Mouse (Mus musculus): ENCODE measurements around the gene Pkp3. TPM values are rescaled to one million over a fixed set of nuclear protein-coding genes. Genes with fewer than 3 reads are reported as not detected.

Pkp3 gene
- polyA plus RNA-seq, 1 experiment from 2014 or later = 3.1 TPM

- peaks cover 10% of the 10 kb centered on the region for H3K4me1 ChIP-seq
- no peak overlapping the region for H3K9ac ChIP-seq
- H3K4me3 ChIP-seq = no peak overlapping the region
- 76% methylated on average over 3 of the region's 3 CpGs for WGBS
- no peak overlapping the region for H3K4me2 ChIP-seq (replicated peaks)
- ATAC-seq (ENCODE audit: low FRiP score, low read depth) = no peak
- peaks cover 44% of the 10 kb centered on the region for H3K27me3 ChIP-seq (replicated peaks)
- no peaks in the 10 kb centered on the region for H3K36me3 ChIP-seq
- no peak overlapping the region for H3K27ac ChIP-seq
- H3K9me3 ChIP-seq = no peaks in the 10 kb centered on the region
These were observed 25.1 kb downstream of the Pkp3 start for GRCm38 (mm10) chr7:141103161-141103560.

GRCm38 (mm10) chr7:141115874-141116273 lies 37.9 kb downstream of the Pkp3 start:
- H3K27me3 ChIP-seq (replicated peaks) = peaks cover 8% of the 10 kb centered on the region
- WGBS = 92% methylated on average over 9 of the region's 9 CpGs
- H3K9ac ChIP-seq = no peak overlapping the region
- H3K36me3 ChIP-seq = no peaks in the 10 kb centered on the region
- H3K4me3 ChIP-seq = no peak overlapping the region
- ATAC-seq (ENCODE audit: low FRiP score, low read depth) = no peak
- H3K4me1 ChIP-seq = no peaks in the 10 kb centered on the region
- H3K27ac ChIP-seq = no peak overlapping the region
- no peak overlapping the region for H3K4me2 ChIP-seq (replicated peaks)
- no peaks in the 10 kb centered on the region for H3K9me3 ChIP-seq

GRCm38 (mm10) chr7:141117636-141118035 lies 39.6 kb downstream of the Pkp3 start, which contains the start of gene Ano9:
TSS of gene Ano9 (minus strand) at chr7:141117806.
- Histone ChIP-seq H3K4me2 (replicated peaks) (no peak within 1 kb of the TSS), H3K9me3 (no peaks in the 10 kb centered on the region), H3K27me3 (replicated peaks) (peaks cover 8% of the 10 kb centered on the region), H3K27ac (no peak within 1 kb of the TSS), H3K36me3 (no peaks in the 10 kb centered on the region), H3K4me1 (no peaks in the 10 kb centered on the region), H3K9ac (no peak within 1 kb of the TSS), H3K4me3 (no peak within 1 kb of the TSS)
- no peak for ATAC-seq (ENCODE audit: low FRiP score, low read depth)
- 12% methylated on average over 9 of the region's 9 CpGs for WGBS

- Histone ChIP-seq H3K4me3 (no peak overlapping the region), H3K36me3 (no peaks in the 10 kb centered on the region), H3K4me2 (replicated peaks) (no peak overlapping the region), H3K9me3 (no peaks in the 10 kb centered on the region), H3K27ac (no peak overlapping the region), H3K27me3 (replicated peaks) (peaks cover 8% of the 10 kb centered on the region), H3K9ac (no peak overlapping the region), H3K4me1 (no peaks in the 10 kb centered on the region)
- WGBS = 75% methylated on average over 3 of the region's 3 CpGs
- ATAC-seq (ENCODE audit: low FRiP score, low read depth) = no peak
These were observed 41.5 kb downstream of the Pkp3 start for GRCm38 (mm10) chr7:141119487-141119886.

GRCm38 (mm10) chr7:141120605-141121004 lies 42.6 kb downstream of the Pkp3 start:
- Histone ChIP-seq H3K36me3 (no peaks in the 10 kb centered on the region), H3K4me2 (replicated peaks) (no peak overlapping the region), H3K4me3 (no peak overlapping the region), H3K9me3 (no peaks in the 10 kb centered on the region), H3K27me3 (replicated peaks) (peaks cover 8% of the 10 kb centered on the region), H3K9ac (no peak overlapping the region), H3K27ac (no peak overlapping the region), H3K4me1 (no peaks in the 10 kb centered on the region)
- 89% methylated on average over 3 of the region's 3 CpGs for WGBS
- no peak for ATAC-seq (ENCODE audit: low FRiP score, low read depth)

GRCm38 (mm10) chr7:141121051-141121531 lies 43.1 kb downstream of the Pkp3 start:
- H3K4me2 ChIP-seq (replicated peaks) = no peak overlapping the region
- peaks cover 8% of the 10 kb centered on the region for H3K27me3 ChIP-seq (replicated peaks)
- no peak overlapping the region for H3K27ac ChIP-seq
- WGBS = 81% methylated on average over 5 of the region's 5 CpGs
- H3K4me3 ChIP-seq = no peak overlapping the region
- no peak for ATAC-seq (ENCODE audit: low FRiP score, low read depth)
- no peak overlapping the region for H3K9ac ChIP-seq
- H3K36me3 ChIP-seq = no peaks in the 10 kb centered on the region
- H3K9me3 ChIP-seq = no peaks in the 10 kb centered on the region
- H3K4me1 ChIP-seq = no peaks in the 10 kb centered on the region

- H3K27ac ChIP-seq = peak within 1 kb of the TSS; percentile 46; the same call in 1 of the 2 replicates
- 54% methylated on average over 14 of the region's 14 CpGs for WGBS
- H3K27me3 ChIP-seq (replicated peaks) = peaks cover 6% of the 10 kb centered on the region; the same call in 1 of the 2 replicates
- no peaks in the 10 kb centered on the region for H3K9me3 ChIP-seq
- peak within 1 kb of the TSS; percentile 58 for H3K4me3 ChIP-seq
- H3K4me1 ChIP-seq = no peaks in the 10 kb centered on the region
- no peaks in the 10 kb centered on the region for H3K36me3 ChIP-seq
- ATAC-seq (ENCODE audit: low FRiP score, low read depth) = no peak
- peak within 1 kb of the TSS; percentile 72 for H3K4me2 ChIP-seq (replicated peaks)
- peak within 1 kb of the TSS; percentile 64 for H3K9ac ChIP-seq
These were observed 44.2 kb downstream of the Pkp3 start, which contains the start of gene Ptdss2 for GRCm38 (mm10) chr7:141122245-141122644. TSS of gene Ptdss2 (plus strand) at chr7:141122382.

- H3K9me3 ChIP-seq = no peaks in the 10 kb centered on the region
- no peaks in the 10 kb centered on the region for H3K4me1 ChIP-seq
- ATAC-seq (ENCODE audit: low FRiP score, low read depth) = peak; percentile 97
- H3K4me2 ChIP-seq (replicated peaks) = peak overlapping the region; percentile 72
- peak overlapping the region; percentile 64 for H3K9ac ChIP-seq
- H3K27ac ChIP-seq = peak overlapping the region; percentile 46; the same call in 1 of the 2 replicates
- H3K36me3 ChIP-seq = no peaks in the 10 kb centered on the region
- peak overlapping the region; percentile 58 for H3K4me3 ChIP-seq
- no peaks in the 10 kb centered on the region; the same call in 1 of the 2 replicates for H3K27me3 ChIP-seq (replicated peaks)
- WGBS = 2% methylated on average over 29 of the region's 29 CpGs
These were observed 44.9 kb downstream of the Pkp3 start for GRCm38 (mm10) chr7:141122689-141123516.

- Histone ChIP-seq H3K4me2 (replicated peaks) (peak overlapping the region; percentile 72), H3K9ac (peak overlapping the region; percentile 64), H3K36me3 (no peaks in the 10 kb centered on the region), H3K4me1 (no peaks in the 10 kb centered on the region), H3K27me3 (replicated peaks) (no peaks in the 10 kb centered on the region; the same call in 1 of the 2 replicates), H3K4me3 (peak overlapping the region; percentile 58), H3K27ac (peak overlapping the region; percentile 46; the same call in 1 of the 2 replicates), H3K9me3 (no peaks in the 10 kb centered on the region)
- 3% methylated on average over 15 of the region's 15 CpGs for WGBS
- ATAC-seq (ENCODE audit: low FRiP score, low read depth) = peak; percentile 18; the same call in 1 of the 2 replicates
These were observed 45.5 kb downstream of the Pkp3 start for GRCm38 (mm10) chr7:141123517-141123856.

- Histone ChIP-seq H3K9ac (peak overlapping the region; percentile 81), H3K27ac (no peak overlapping the region), H3K9me3 (no peaks in the 10 kb centered on the region), H3K4me3 (peak overlapping the region; percentile 70), H3K4me2 (replicated peaks) (peak overlapping the region; percentile 86), H3K4me1 (peaks cover 14% of the 10 kb centered on the region), H3K27me3 (replicated peaks) (no peaks in the 10 kb centered on the region; the same call in 1 of the 2 replicates), H3K36me3 (peaks cover 12% of the 10 kb centered on the region)
- WGBS = under 1% methylated on average over 59 of the region's 59 CpGs
- peak; percentile 99 for ATAC-seq (ENCODE audit: low FRiP score, low read depth)
These were observed 53.2 kb downstream of the Pkp3 start for GRCm38 (mm10) chr7:141131024-141131820.

- peaks cover 21% of the 10 kb centered on the region for H3K36me3 ChIP-seq
- H3K4me2 ChIP-seq (replicated peaks) = peak overlapping the region; percentile 86
- H3K4me1 ChIP-seq = peaks cover 14% of the 10 kb centered on the region
- no peaks in the 10 kb centered on the region for H3K27me3 ChIP-seq (replicated peaks)
- no peaks in the 10 kb centered on the region for H3K9me3 ChIP-seq
- no peak overlapping the region for H3K27ac ChIP-seq
- 61% methylated on average over 12 of the region's 12 CpGs for WGBS
- H3K9ac ChIP-seq = peak overlapping the region; percentile 81
- no peak for ATAC-seq (ENCODE audit: low FRiP score, low read depth)
- H3K4me3 ChIP-seq = peak overlapping the region; percentile 70
These were observed 54.1 kb downstream of the Pkp3 start for GRCm38 (mm10) chr7:141131904-141132755.
